Mouse (Mus musculus): ENCODE measurements around the gene Tlr9.

GRCm38 (mm10) chr9:106261491-106261890 is 39.1 kb downstream of the Tlr9 start:
- no peak for TF ChIP-seq CTCF (IDR thresholded peaks at IDR 0.05; ENCODE audit: low read depth)
- TF ChIP-seq EP300 (IDR thresholded peaks at IDR 0.05; ENCODE audit: low read depth), result no peak

Measured in heart, postnatal 0 days (tissue).